Mouse (Mus musculus): ENCODE results near the gene Ncor2. TPM values are rescaled to one million over a fixed set of nuclear protein-coding genes. Genes with fewer than 3 reads are reported as not detected.

The Ncor2 gene
- polyA plus RNA-seq, 2 experiments = 3.5 to 4.4 TPM

DNA sequence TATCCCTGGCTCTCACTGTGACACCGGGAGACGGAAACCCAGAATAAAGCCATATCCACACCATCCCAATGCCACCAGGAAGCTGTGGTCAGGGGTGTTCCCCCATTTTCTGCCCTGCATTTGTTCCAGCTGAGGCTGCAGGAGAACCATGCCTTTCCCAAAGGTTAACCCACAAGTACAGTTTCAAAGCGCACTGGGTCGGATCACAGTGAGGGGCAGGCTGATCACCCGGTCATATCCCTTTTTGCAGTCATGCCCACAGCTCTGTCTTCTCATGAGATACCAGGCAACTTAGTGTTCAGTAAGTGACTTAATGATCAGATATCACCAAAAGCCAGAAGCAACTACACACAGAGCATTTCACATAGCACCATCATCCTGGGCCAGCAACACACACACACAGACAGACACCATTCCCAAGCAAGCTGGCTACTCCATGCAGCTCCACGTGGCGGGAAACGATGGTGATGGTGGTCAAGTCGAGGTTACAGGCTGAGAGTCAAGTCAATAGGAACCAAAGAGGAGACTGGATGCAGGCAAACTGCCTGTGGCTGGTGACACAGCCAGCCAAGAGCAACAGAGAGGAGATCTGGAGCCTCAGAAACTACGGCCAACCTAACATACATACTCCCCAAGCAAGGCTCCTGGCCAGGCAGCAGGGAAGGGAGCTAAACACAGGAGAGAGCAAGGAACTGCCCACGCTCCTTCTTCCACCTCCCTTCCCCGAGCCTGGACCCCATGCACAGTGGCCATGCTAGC is 35.7 kb downstream of the Ncor2 start:
- no peak overlapping the region for H3K27ac ChIP-seq
- no peaks in the 10 kb centered on the region for H3K27me3 ChIP-seq (ENCODE audit: control insufficient read depth, insufficient read depth, low read length)
- no peak for ATAC-seq (ENCODE audit: insufficient read depth)
- 61% methylated on average over 12 of the region's 12 CpGs for WGBS (ENCODE audit: insufficient replicate concordance)
- DNase-seq (ENCODE audit: low read depth in 3 of 3, low spot score in 3 of 3) = no peak
- no peaks in the 10 kb centered on the region for H3K36me3 ChIP-seq (replicated peaks; ENCODE audit: control insufficient read depth, insufficient read depth, low read depth)
- H3K4me1 ChIP-seq (replicated peaks; ENCODE audit: control insufficient read depth in 2 of 2, insufficient read depth in 2 of 2, low read length in 1 of 2) = peaks cover 0 to 6% of the 10 kb centered on the region in 2 experiments; a peak in 1 of 4 replicates
- H3K9ac ChIP-seq (replicated peaks) = no peak overlapping the region
- H3K4me3 ChIP-seq (ENCODE audit: insufficient read depth in 1 of 2, low read depth in 2 of 2, low read length in 2 of 2) = no peak overlapping the region
- TF ChIP-seq EP300 (IDR thresholded peaks at IDR 0.05; ENCODE audit: low read depth) (no peak), CTCF (IDR thresholded peaks at IDR 0.05; ENCODE audit: low read depth) (no peak)
- H3K9me3 ChIP-seq (ENCODE audit: control insufficient read depth, low read length) = no peaks in the 10 kb centered on the region
- no peak overlapping the region for H3K4me2 ChIP-seq (ENCODE audit: low read depth)

DNA sequence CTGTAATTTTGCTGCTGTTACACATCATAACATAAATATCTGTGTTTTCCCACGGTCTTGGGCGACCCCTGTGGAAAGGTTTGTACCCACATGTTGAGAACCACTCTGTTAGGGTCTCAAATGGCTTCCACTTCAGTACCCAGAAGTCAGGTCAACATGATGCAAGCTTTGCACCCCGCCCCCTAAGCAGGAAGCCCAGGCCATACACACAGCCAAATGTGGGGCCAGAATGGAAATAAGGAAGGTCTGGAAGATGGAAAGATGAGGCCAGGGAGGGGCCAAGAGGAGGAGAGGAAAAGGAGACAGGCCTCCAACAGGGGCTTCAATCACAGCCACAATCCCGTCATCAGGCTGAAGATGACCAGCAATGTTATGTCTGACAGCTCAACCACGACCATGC is 37.1 kb downstream of the Ncor2 start:
- DNase-seq (ENCODE audit: low read depth in 3 of 3, low spot score in 3 of 3) = no peak
- 50% methylated on average over 5 of the region's 5 CpGs for whole genome bisulfite sequencing (ENCODE audit: insufficient replicate concordance)
- no peak for ATAC-seq (ENCODE audit: insufficient read depth)
- H3K4me1 ChIP-seq (replicated peaks; ENCODE audit: control insufficient read depth in 2 of 2, insufficient read depth in 2 of 2, low read length in 1 of 2) = peaks cover 0 to 17% of the 10 kb centered on the region in 2 experiments; a peak in 2 of 4 replicates
- no peak overlapping the region for H3K4me3 ChIP-seq (ENCODE audit: insufficient read depth in 1 of 2, low read depth in 2 of 2, low read length in 2 of 2)
- no peaks in the 10 kb centered on the region for H3K36me3 ChIP-seq (replicated peaks; ENCODE audit: control insufficient read depth, insufficient read depth, low read depth)
- no peak overlapping the region for H3K4me2 ChIP-seq (ENCODE audit: low read depth)
- H3K9ac ChIP-seq (replicated peaks) = no peak overlapping the region
- no peaks in the 10 kb centered on the region for H3K27me3 ChIP-seq (ENCODE audit: control insufficient read depth, insufficient read depth, low read length)
- no peak overlapping the region for H3K27ac ChIP-seq
- TF ChIP-seq CTCF (IDR thresholded peaks at IDR 0.05; ENCODE audit: low read depth) (no peak), EP300 (IDR thresholded peaks at IDR 0.05; ENCODE audit: low read depth) (no peak)
- H3K9me3 ChIP-seq (ENCODE audit: control insufficient read depth, low read length) = no peaks in the 10 kb centered on the region

DNA sequence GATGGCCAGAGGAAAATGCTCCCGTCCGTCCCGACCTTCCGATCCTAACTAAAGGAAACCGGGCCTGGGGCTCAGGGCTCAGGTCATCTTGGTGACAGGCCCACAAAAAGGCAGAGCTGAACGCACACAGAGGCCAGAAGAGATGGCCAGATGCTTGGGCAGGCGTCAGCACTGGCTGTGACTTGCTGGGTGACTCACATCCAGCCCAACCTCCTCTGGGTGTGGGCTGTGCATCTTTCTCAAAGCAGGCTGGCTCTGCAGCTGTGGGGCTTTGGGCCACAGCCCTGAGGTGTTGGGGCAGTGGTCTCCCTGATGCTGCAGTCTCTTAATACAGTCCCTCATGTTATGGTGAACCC is 37.5 kb downstream of the Ncor2 start:
- no peaks in the 10 kb centered on the region for H3K36me3 ChIP-seq (replicated peaks; ENCODE audit: control insufficient read depth, insufficient read depth, low read depth)
- TF ChIP-seq EP300 (IDR thresholded peaks at IDR 0.05; ENCODE audit: low read depth) = no peak
- TF ChIP-seq CTCF (IDR thresholded peaks at IDR 0.05; ENCODE audit: low read depth) = no peak
- ATAC-seq (ENCODE audit: insufficient read depth) = 0 out of 2 replicates have a peak, but pooled peaks have one; percentile 31
- WGBS (ENCODE audit: insufficient replicate concordance) = 33% methylated on average over 7 of the region's 7 CpGs
- no peak overlapping the region for H3K9ac ChIP-seq (replicated peaks)
- H3K9me3 ChIP-seq (ENCODE audit: control insufficient read depth, low read length) = no peaks in the 10 kb centered on the region
- no peak overlapping the region for H3K27ac ChIP-seq
- no peaks in the 10 kb centered on the region for H3K27me3 ChIP-seq (ENCODE audit: control insufficient read depth, insufficient read depth, low read length)
- peaks cover 0 to 17% of the 10 kb centered on the region in 2 experiments; a peak in 2 of 4 replicates for H3K4me1 ChIP-seq (replicated peaks; ENCODE audit: control insufficient read depth in 2 of 2, insufficient read depth in 2 of 2, low read length in 1 of 2)
- no peak overlapping the region for H3K4me2 ChIP-seq (ENCODE audit: low read depth)
- H3K4me3 ChIP-seq (ENCODE audit: insufficient read depth in 1 of 2, low read depth in 2 of 2, low read length in 2 of 2) = no peak overlapping the region
- DNase-seq (ENCODE audit: low read depth in 3 of 3, low spot score in 3 of 3) = no peak

DNA sequence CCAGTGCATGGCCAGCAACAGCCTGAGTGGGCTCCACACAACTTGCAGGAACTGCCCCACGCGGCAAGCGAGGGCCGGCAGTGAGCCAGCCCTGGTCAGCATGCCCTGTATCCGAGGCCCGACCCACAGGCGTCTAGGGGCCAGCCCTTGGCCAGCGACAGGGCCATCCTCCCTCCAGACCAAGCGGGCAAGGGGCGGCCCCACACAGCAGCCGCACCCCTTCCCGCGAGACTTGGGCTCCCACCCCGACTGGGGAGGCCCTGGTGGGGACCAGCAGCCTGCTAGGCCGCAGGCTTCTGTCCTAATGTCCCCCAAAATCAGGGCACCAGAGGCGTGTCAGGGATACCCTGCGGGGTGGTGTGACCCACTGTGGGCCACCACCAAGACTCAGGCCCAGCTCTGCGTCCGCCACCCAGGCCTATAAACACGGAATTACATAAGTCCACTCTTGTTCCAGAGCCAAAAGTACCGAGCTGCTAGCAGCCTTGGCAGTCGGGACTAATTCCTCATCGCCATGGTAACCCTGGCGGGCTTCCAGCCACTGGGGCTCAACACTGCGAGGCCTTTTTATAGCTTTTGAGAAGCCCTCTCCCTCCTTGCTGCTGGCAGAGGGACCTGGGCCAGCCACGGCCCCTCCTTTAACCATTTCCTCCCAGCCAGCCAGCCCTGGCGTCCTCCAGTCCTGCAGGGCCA is 38.0 kb downstream of the Ncor2 start:
- H3K9ac ChIP-seq (replicated peaks) = no peak overlapping the region
- no peaks in the 10 kb centered on the region for H3K36me3 ChIP-seq (replicated peaks; ENCODE audit: control insufficient read depth, insufficient read depth, low read depth)
- H3K4me1 ChIP-seq (replicated peaks; ENCODE audit: control insufficient read depth in 2 of 2, insufficient read depth in 2 of 2, low read length in 1 of 2) = peaks cover 0 to 17% of the 10 kb centered on the region in 2 experiments; a peak in 2 of 4 replicates
- no peak overlapping the region for H3K4me3 ChIP-seq (ENCODE audit: insufficient read depth in 1 of 2, low read depth in 2 of 2, low read length in 2 of 2)
- TF ChIP-seq CTCF (IDR thresholded peaks at IDR 0.05; ENCODE audit: low read depth) (no peak), EP300 (IDR thresholded peaks at IDR 0.05; ENCODE audit: low read depth) (no peak)
- H3K9me3 ChIP-seq (ENCODE audit: control insufficient read depth, low read length) = no peaks in the 10 kb centered on the region
- 46% methylated on average over 27 of the region's 27 CpGs for WGBS (ENCODE audit: insufficient replicate concordance)
- ATAC-seq (ENCODE audit: insufficient read depth) (peak; percentile 58), DNase-seq (ENCODE audit: low read depth in 3 of 3, low spot score in 3 of 3) (peak in 1 of 3 experiments; percentile 30)
- no peak overlapping the region for H3K4me2 ChIP-seq (ENCODE audit: low read depth)
- H3K27ac ChIP-seq = no peak overlapping the region
- no peaks in the 10 kb centered on the region for H3K27me3 ChIP-seq (ENCODE audit: control insufficient read depth, insufficient read depth, low read length)

DNA sequence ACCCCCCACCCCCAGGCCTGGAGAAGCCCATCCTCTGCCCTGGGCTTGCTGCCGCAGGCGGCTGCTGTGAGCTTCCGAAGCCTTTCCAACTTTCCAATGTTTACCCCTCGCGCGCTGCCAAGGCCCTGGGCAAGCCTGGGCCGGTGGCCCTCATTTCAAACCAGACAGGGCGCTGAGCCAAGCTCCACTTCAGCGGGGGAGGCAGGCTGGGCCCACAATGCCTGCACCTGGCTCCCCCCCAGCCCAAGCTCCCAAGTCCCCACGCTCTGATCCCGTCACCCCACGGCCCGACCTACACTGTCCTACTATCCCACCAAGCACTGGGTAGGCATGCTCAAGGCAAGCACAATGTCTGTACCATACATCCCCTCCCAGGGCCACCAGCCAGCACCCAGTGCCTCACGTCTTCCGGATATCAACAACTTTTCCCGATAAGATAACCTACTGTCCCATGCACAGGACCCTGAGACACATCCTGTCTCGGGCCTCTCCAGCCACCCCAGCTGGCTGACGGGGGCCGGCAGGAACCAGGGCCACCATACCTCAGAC is 38.8 kb downstream of the Ncor2 start:
- no peaks in the 10 kb centered on the region for H3K36me3 ChIP-seq (replicated peaks; ENCODE audit: control insufficient read depth, insufficient read depth, low read depth)
- no peak overlapping the region for H3K4me2 ChIP-seq (ENCODE audit: low read depth)
- H3K4me3 ChIP-seq (ENCODE audit: insufficient read depth in 1 of 2, low read depth in 2 of 2, low read length in 2 of 2) = no peak overlapping the region
- TF ChIP-seq CTCF (IDR thresholded peaks at IDR 0.05; ENCODE audit: low read depth) (no peak), EP300 (IDR thresholded peaks at IDR 0.05; ENCODE audit: low read depth) (no peak)
- no peaks in the 10 kb centered on the region for H3K27me3 ChIP-seq (ENCODE audit: control insufficient read depth, insufficient read depth, low read length)
- H3K27ac ChIP-seq = no peak overlapping the region
- 65% methylated on average over 19 of the region's 19 CpGs for WGBS (ENCODE audit: insufficient replicate concordance)
- H3K9ac ChIP-seq (replicated peaks) = no peak overlapping the region
- H3K9me3 ChIP-seq (ENCODE audit: control insufficient read depth, low read length) = no peaks in the 10 kb centered on the region
- ATAC-seq (ENCODE audit: insufficient read depth) (no peak; the same call in 1 of the 2 replicates), DNase-seq (ENCODE audit: low read depth in 3 of 3, low spot score in 3 of 3) (no peak)
- H3K4me1 ChIP-seq (replicated peaks; ENCODE audit: control insufficient read depth in 2 of 2, insufficient read depth in 2 of 2, low read length in 1 of 2) = peaks cover 0 to 17% of the 10 kb centered on the region in 2 experiments; a peak in 2 of 4 replicates

Data from liver, embryonic 14.5 days (tissue).